Mouse (Mus musculus): ENCODE data around the gene Prkcd. TPM values are rescaled to one million over a fixed set of nuclear protein-coding genes. Genes with fewer than 3 reads are reported as not detected.

Prkcd gene
- polyA plus RNA-seq, 1 experiment, result 0.41 TPM

DNA sequence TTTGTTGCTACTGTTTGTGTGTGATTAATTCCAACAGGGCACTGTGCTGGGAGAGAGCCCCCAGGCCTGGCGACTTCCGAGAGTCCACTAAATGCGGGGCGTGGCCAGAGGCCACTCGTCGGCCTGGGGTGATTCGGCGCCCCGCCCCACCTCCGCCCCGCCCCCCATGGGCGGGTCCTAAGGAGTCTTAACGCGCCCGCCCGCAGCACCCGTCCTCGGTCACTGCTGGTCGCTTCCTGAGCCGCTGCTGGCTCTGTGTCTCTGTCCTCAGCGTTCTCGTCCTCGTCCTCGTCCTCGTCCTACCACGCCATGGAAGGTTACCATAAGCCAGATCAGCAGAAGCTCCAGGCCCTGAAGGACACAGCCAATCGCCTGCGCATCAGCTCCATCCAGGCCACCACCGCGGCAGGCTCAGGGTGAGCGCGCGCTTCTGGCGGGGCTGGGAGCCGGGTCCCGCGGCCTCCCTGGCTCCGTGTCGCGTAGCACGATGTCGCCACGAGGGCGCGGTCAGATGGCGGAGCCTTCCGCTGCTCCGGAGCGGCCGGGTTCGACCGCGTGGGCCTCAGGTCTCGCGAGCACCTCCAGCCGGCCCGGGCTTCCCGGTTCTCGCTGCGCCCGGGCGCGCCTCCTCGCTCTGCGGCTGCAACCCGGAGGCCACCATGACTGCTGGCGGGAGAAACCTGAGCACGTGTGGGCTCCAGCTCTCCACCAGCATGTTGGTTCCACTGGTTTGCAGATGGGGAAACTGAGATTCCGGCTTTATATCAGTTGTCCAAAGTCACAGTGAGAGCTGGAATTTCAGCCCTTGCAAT lies 76.8 kb downstream of the Prkcd start:
- Histone ChIP-seq H3K4me1 (ENCODE audit: control insufficient read depth) (peaks cover 68% of the 10 kb centered on the region), H3K36me3 (ENCODE audit: control insufficient read depth) (peaks cover 29% of the 10 kb centered on the region), H3K4me3 (replicated peaks) (peak overlapping the region; percentile 68), H3K9me3 (ENCODE audit: control insufficient read depth, low read length) (no peaks in the 10 kb centered on the region), H3K27me3 (ENCODE audit: control insufficient read depth) (no peaks in the 10 kb centered on the region; the same call in 1 of the 2 replicates)
- TF ChIP-seq GATA1 (IDR thresholded peaks at IDR 0.05; ENCODE audit: low read length) (no peak), TAL1 (IDR thresholded peaks at IDR 0.05; ENCODE audit: low read length) (no peak)

DNA sequence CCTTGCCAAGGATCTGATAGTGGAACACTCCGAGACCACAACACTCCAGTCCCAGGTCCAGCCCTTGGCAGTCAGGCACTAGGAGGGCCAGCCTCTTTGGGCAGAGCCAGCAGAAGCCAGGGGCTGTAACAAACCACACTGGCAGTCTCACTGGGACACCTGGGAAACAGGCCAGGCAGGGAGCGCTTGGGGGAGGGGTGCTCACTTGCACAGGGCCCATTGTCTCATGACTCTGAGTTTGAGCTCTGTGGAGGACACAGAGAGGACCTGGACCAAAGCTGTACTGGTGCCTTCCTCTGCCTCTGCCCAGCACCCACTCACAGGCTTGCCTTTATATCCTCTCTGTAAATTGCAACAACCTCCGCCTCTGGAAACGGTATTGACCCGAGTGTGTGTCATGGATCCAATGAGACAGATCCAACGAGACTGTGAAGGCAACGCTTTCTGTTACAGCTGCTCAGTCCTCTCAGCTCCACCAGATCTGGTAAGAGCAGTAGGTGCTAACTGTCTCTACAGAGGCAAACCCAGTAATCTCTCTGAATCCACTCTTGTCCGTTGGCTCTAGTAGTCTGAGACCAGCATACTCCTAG lies 77.8 kb downstream of the Prkcd start, which contains the start of gene Tkt:
TSS of gene Tkt (plus strand) at position 229 of the 590 bp plus-strand sequence.
- H3K27me3 ChIP-seq (ENCODE audit: control insufficient read depth), result no peaks in the 10 kb centered on the region; the same call in 1 of the 2 replicates
- H3K4me3 ChIP-seq (replicated peaks), result peak within 1 kb of the TSS; percentile 68
- TF ChIP-seq TAL1 (IDR thresholded peaks at IDR 0.05; ENCODE audit: low read length), result no peak
- no peak for TF ChIP-seq GATA1 (IDR thresholded peaks at IDR 0.05; ENCODE audit: low read length)
- H3K36me3 ChIP-seq (ENCODE audit: control insufficient read depth), result peaks cover 21% of the 10 kb centered on the region
- no peaks in the 10 kb centered on the region for H3K9me3 ChIP-seq (ENCODE audit: control insufficient read depth, low read length)
- H3K4me1 ChIP-seq (ENCODE audit: control insufficient read depth), result peaks cover 62% of the 10 kb centered on the region

Other genes starting within 250 kb of the Prkcd start
- 3.3 and 3.8 TPM in 2 replicates for gene Dcp1a, start 146.7 kb downstream of the Prkcd start, polyA plus RNA-seq (2012)
- gene Cacna1d, start 134.8 kb downstream of the Prkcd start, polyA plus RNA-seq (2012), result 0.04 TPM in 1 of 2 replicates, not detected in the other
- gene Tkt, start 77.9 kb downstream of the Prkcd start, polyA plus RNA-seq (2012), result 65.6 and 67.9 TPM in 2 replicates
- gene Rft1, start 28.1 kb upstream of the Prkcd start, polyA plus RNA-seq (2012), result 0.02 and 0.05 TPM in 2 replicates
- gene Sfmbt1, start 88.6 kb upstream of the Prkcd start, polyA plus RNA-seq (2012), result 0.13 and 0.18 TPM in 2 replicates
- 2.3 and 2.8 TPM in 2 replicates for gene Tmem110, start 199.4 kb upstream of the Prkcd start, polyA plus RNA-seq (2012)

Data from erythroblast, embryonic 14.5 days (primary cell).